Mouse (Mus musculus) heart, adult 2 months (tissue): ENCODE results near the gene Macrod2.

Experiments used
- CTCF ChIP-seq: fragments of 200-600 bp; IDR thresholded peaks from 2 replicates; pipeline ENCODE4 v1.8.1; 2022; ENCODE audit warnings: antibody characterized with exemption, mild to moderate bottlenecking, moderate library complexity
- POLR2A ChIP-seq: fragments of 200-500 bp; IDR thresholded peaks from 2 replicates; pipeline ENCODE4 v1.6.1; 2011; ENCODE audit warnings: mild to moderate bottlenecking, low read depth, low read length, control low read depth; ENCODE audit not compliant: insufficient read depth

DNA sequence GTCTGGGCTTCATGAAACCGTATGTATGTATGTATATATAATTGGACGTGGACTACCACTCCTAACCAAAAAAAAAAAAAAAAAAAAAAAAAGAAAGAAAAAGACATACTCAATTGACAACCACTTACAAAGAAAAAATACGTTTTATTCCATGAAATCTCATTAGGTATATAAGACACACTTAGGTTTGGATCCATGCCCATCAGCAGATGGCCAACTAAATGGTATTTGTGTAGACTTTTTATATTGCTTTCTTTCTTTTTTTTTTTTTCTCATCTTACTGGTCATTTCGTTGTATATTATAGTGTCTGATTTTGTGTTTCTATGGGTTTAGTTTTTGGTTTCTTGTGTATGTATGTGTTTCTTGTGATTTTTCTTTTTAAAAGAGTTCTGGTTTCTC lies 467.6 kb downstream of the Macrod2 start:
- TF ChIP-seq CTCF = no peak
- no peak for TF ChIP-seq POLR2A
